Mouse (Mus musculus): Measurements from ENCODE around the gene Ddn.

Gene Ddn

GRCm38 (mm10) chr15:98809390-98809789, at the start of gene Ddn:
TSS of gene Ddn (minus strand) at chr15:98809490.
- DNase-seq: no peak

GRCm38 (mm10) chr15:98854214-98854613, 44.9 kb upstream of the Ddn start:
- DNase-seq: no peak

GRCm38 (mm10) chr15:98853161-98853937, 44.1 kb upstream of the Ddn start:
- peak; percentile 70 for DNase-seq

GRCm38 (mm10) chr15:98852733-98853132, 43.4 kb upstream of the Ddn start:
- no peak for DNase-seq

GRCm38 (mm10) chr15:98852071-98852470, 42.8 kb upstream of the Ddn start:
- no peak for DNase-seq

- no peak for DNase-seq
Observed at GRCm38 (mm10) chr15:98851229-98851818, 42.0 kb upstream of the Ddn start.

- DNase-seq: no peak
Observed at GRCm38 (mm10) chr15:98850668-98851067, 41.4 kb upstream of the Ddn start.

GRCm38 (mm10) chr15:98849956-98850600, 40.8 kb upstream of the Ddn start:
- no peak for DNase-seq

- no peak for DNase-seq
Observed at GRCm38 (mm10) chr15:98849165-98849564, 39.9 kb upstream of the Ddn start.

- DNase-seq: no peak
Observed at GRCm38 (mm10) chr15:98846140-98846539, 36.9 kb upstream of the Ddn start.

GRCm38 (mm10) chr15:98845149-98845548, 35.9 kb upstream of the Ddn start:
- DNase-seq: no peak

- no peak for DNase-seq
Observed at GRCm38 (mm10) chr15:98843595-98844223, 34.4 kb upstream of the Ddn start.

GRCm38 (mm10) chr15:98839671-98840585, 30.6 kb upstream of the Ddn start:
- no peak for DNase-seq

- DNase-seq: no peak
Observed at GRCm38 (mm10) chr15:98839161-98839560, 29.9 kb upstream of the Ddn start.

GRCm38 (mm10) chr15:98837743-98838103, 28.4 kb upstream of the Ddn start:
- DNase-seq: no peak

GRCm38 (mm10) chr15:98837006-98837742, 27.9 kb upstream of the Ddn start:
- no peak for DNase-seq

- DNase-seq: no peak
Observed at GRCm38 (mm10) chr15:98835291-98835690, 26.0 kb upstream of the Ddn start.

GRCm38 (mm10) chr15:98834059-98834458, 24.8 kb upstream of the Ddn start:
- DNase-seq: no peak

GRCm38 (mm10) chr15:98833281-98833680, 24.0 kb upstream of the Ddn start:
- DNase-seq: peak; percentile 40

- peak; percentile 36 for DNase-seq
Observed at GRCm38 (mm10) chr15:98832161-98833058, 23.1 kb upstream of the Ddn start.

GRCm38 (mm10) chr15:98831684-98832035, 22.4 kb upstream of the Ddn start:
- DNase-seq: no peak

All from cerebellum, adult 11-12 months (tissue).